ENCODE assay signal across 11 mouse cellular contexts in the genomic region with DNA sequence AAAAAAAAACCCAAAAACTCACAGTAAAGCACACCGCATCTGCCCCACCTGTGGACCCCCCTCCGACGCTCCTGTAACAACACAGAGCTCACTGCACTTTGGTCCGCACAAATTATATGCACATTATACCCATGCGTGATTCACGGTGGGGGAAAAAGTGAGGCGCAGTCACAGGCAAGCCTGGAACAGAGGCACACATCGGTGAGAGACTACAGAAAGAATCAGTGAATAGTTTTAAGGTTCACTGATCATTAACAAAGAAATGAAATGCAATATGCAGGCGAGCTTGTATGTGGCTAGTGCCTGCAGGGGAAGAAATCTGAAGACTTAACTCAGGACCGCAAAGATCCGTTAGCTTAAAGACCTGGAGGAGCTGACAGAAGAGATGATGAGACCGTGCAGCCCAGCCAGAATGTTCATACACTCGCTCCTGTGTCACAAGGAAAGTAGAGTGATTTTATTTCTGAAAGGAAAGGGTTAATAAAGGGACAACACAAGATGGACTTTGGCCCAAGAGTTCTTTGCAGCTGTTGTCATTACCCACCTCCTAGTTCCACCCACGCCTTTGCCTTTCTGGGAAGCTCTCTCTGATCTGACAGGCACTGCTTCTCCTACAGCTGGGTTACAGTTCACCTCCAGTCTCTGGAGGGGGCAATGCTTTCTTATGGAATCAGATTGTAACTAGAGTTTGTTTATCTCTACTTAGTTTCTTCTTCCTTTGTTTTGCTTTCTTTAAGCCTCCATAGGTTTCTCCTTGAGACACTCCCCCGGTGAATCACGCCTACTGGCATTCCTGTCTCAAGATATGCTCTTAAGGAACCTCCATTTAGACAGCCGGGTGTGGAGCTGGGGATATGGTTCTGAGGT. TPM values are rescaled to one million over a fixed set of nuclear protein-coding genes. Genes with fewer than 3 reads are reported as not detected.
DNase-seq lines count a peak whose midpoint lies in the region; ATAC-seq and TF ChIP-seq lines count a peak whose summit lies in the region.
"Had no signal": no experiment of that assay in that cellular context is flagged by ENCODE, and none has a peak within 500 bp of the region (broad histone marks: within the 10 kb centered on the region; RNA-seq: fewer than 3 reads in every experiment).

No protein-coding gene starts in this region.

- peak; percentile 8 for TF ChIP-seq CTCF in Patski (IDR thresholded peaks at IDR 0.05)
- TF ChIP-seq CTCF in liver, postnatal 0 days (IDR thresholded peaks at IDR 0.05; ENCODE audit: low read depth): no peak

- no peak overlapping the region for H3K9ac ChIP-seq in hindbrain, embryonic 11.5 days (ENCODE audit: low read depth, low read length)
- H3K9ac ChIP-seq in hindbrain, embryonic 16.5 days (ENCODE audit: low read depth, low read length): no peak overlapping the region
- peak overlapping the region; percentile 21 for H3K9ac ChIP-seq in intestine, embryonic 16.5 days (ENCODE audit: low read depth, low read length)
- no peak overlapping the region for H3K9ac ChIP-seq in liver, postnatal 0 days (replicated peaks)

- no peaks in the 10 kb centered on the region for H3K9me3 ChIP-seq in hindbrain, embryonic 11.5 days (ENCODE audit: control insufficient read depth, low read length)
- H3K9me3 ChIP-seq in hindbrain, embryonic 16.5 days (ENCODE audit: control insufficient read depth, low read length): no peaks in the 10 kb centered on the region
- H3K9me3 ChIP-seq in intestine, embryonic 16.5 days (ENCODE audit: control insufficient read depth, low read length): 0 out of 2 replicates have a peak, but pooled peaks cover 3% of the 10 kb centered on the region
- H3K9me3 ChIP-seq in liver, postnatal 0 days (ENCODE audit: low read length): no peaks in the 10 kb centered on the region

- peak; percentile 12 for DNase-seq in hindbrain, embryonic 11.5 days (ENCODE audit: low spot score)
- no peak for DNase-seq in Patski (ENCODE audit: low read depth, low spot score)
- peak; percentile 38 for DNase-seq in liver, postnatal 0 days
- no peak for DNase-seq in adrenal gland, adult 18-20 months (ENCODE audit: low spot score in 2 of 2)
- no peak for DNase-seq in adrenal gland, postnatal 36 days

- WGBS in hindbrain, embryonic 11.5 days: 49% methylated on average over 17 of the region's 17 CpGs
- 40% methylated on average over 17 of the region's 17 CpGs for WGBS in hindbrain, embryonic 16.5 days
- WGBS in intestine, embryonic 16.5 days: 44% methylated on average over 17 of the region's 17 CpGs
- 63% methylated on average over 17 of the region's 17 CpGs for WGBS in liver, postnatal 0 days (ENCODE audit: insufficient replicate concordance)

- POLR2A ChIA-PET in Patski (lab: Charles Lee): interaction anchor here (0.7 kb wide), 1 partner anchor 380 kb away, joined by 3 read pairs; no protein-coding TSS in a partner anchor

- H3K27ac ChIP-seq in hindbrain, embryonic 11.5 days (ENCODE audit: low read depth, low read length): no peak overlapping the region
- H3K27ac ChIP-seq in hindbrain, embryonic 16.5 days (ENCODE audit: low read depth, low read length): no peak overlapping the region
- H3K27ac ChIP-seq in intestine, embryonic 16.5 days (ENCODE audit: low read length): peak overlapping the region; percentile 87
- H3K27ac ChIP-seq in liver, postnatal 0 days (ENCODE audit: low read depth): peak overlapping the region; percentile 77

- in situ Hi-C loops in Patski (cut with MboI; ENCODE audit: low pct_unique_long_range_greater_than_20kb): loop anchor here (5.0 kb wide), 1 partner anchor 38 kb away; no protein-coding TSS in a partner anchor

- H3K4me2 ChIP-seq in hindbrain, embryonic 11.5 days (replicated peaks; ENCODE audit: low read depth, low read length): 0 out of 2 replicates have a peak overlapping the region, but pooled peaks have one; percentile 5
- no peak overlapping the region for H3K4me2 ChIP-seq in hindbrain, embryonic 16.5 days (ENCODE audit: low read length)
- peak overlapping the region; percentile 13 for H3K4me2 ChIP-seq in intestine, embryonic 16.5 days (ENCODE audit: low read depth, low read length)
- peak overlapping the region; percentile 40 for H3K4me2 ChIP-seq in liver, postnatal 0 days (ENCODE audit: low read depth, low read length)

- CTCF ChIA-PET in Patski (lab: Charles Lee): interaction anchor here (0.7 to 2.1 kb wide), 6 partner anchors 13 to 66 kb away, joined by 3 to 7 read pairs (median 3); no protein-coding TSS in a partner anchor

- no peak for TF ChIP-seq EP300 in liver, postnatal 0 days (IDR thresholded peaks at IDR 0.05; ENCODE audit: low read depth)

- no peak overlapping the region for H3K4me3 ChIP-seq in hindbrain, embryonic 11.5 days (ENCODE audit: low read depth, low read length)
- H3K4me3 ChIP-seq in hindbrain, embryonic 16.5 days (ENCODE audit: low read length): no peak overlapping the region
- H3K4me3 ChIP-seq in intestine, embryonic 16.5 days (ENCODE audit: low read length): peak overlapping the region; percentile 19; the same call in 1 of the 2 replicates
- H3K4me3 ChIP-seq in liver, postnatal 0 days (ENCODE audit: low read depth, low read length): no peak overlapping the region
- H3K4me3 ChIP-seq: megakaryocyte, embryonic 14.5 days had no signal

- no peaks in the 10 kb centered on the region for H3K36me3 ChIP-seq in hindbrain, embryonic 11.5 days (ENCODE audit: control insufficient read depth, insufficient read depth, low read length)
- H3K36me3 ChIP-seq in hindbrain, embryonic 16.5 days (ENCODE audit: control insufficient read depth, insufficient read depth, low read length): no peaks in the 10 kb centered on the region
- no peaks in the 10 kb centered on the region for H3K36me3 ChIP-seq in intestine, embryonic 16.5 days (ENCODE audit: control insufficient read depth, insufficient read depth, low read length)
- H3K36me3 ChIP-seq in liver, postnatal 0 days (replicated peaks; ENCODE audit: insufficient read depth, low read length): no peaks in the 10 kb centered on the region
- H3K36me3 ChIP-seq: G1E had no signal

- ATAC-seq in hindbrain, embryonic 11.5 days (ENCODE audit: low FRiP score): no peak
- no peak for ATAC-seq in hindbrain, embryonic 16.5 days
- ATAC-seq in Patski: peak; percentile 26
- ATAC-seq in intestine, embryonic 16.5 days: peak; percentile 85
- ATAC-seq in liver, postnatal 0 days: peak; percentile 88
- no peak for ATAC-seq in megakaryocyte progenitor cell, adult 5-6 weeks (replicated peaks; ENCODE audit: poor library complexity)

- no peaks in the 10 kb centered on the region for H3K4me1 ChIP-seq in hindbrain, embryonic 11.5 days (replicated peaks; ENCODE audit: control insufficient read depth, insufficient read depth, low read length)
- H3K4me1 ChIP-seq in hindbrain, embryonic 16.5 days (ENCODE audit: control insufficient read depth, insufficient read depth, low read depth, low read length): no peaks in the 10 kb centered on the region; the same call in 1 of the 2 replicates
- peaks cover 10% of the 10 kb centered on the region for H3K4me1 ChIP-seq in intestine, embryonic 16.5 days (ENCODE audit: control insufficient read depth, insufficient read depth, low read length)
- H3K4me1 ChIP-seq in liver, postnatal 0 days (ENCODE audit: insufficient read depth): peaks cover 12% of the 10 kb centered on the region

- no peaks in the 10 kb centered on the region for H3K27me3 ChIP-seq in hindbrain, embryonic 11.5 days (ENCODE audit: control insufficient read depth, insufficient read depth, low read length)
- H3K27me3 ChIP-seq in hindbrain, embryonic 16.5 days (replicated peaks; ENCODE audit: control insufficient read depth, insufficient read depth, low read length): no peaks in the 10 kb centered on the region
- H3K27me3 ChIP-seq in Patski: no peaks in the 10 kb centered on the region
- H3K27me3 ChIP-seq in intestine, embryonic 16.5 days (replicated peaks; ENCODE audit: control insufficient read depth, insufficient read depth, low read length): no peaks in the 10 kb centered on the region
- H3K27me3 ChIP-seq in liver, postnatal 0 days (ENCODE audit: insufficient read depth, low read length): no peaks in the 10 kb centered on the region

RNA-seq across cellular contexts. Expression of a gene that starts 7.9 kb away (rescaled TPM):
- polyA plus RNA-seq in hindbrain, embryonic 11.5 days (2014; fragmentation: Nextera tagmentation; extraction: Ambion mirVana): 15.4 and 16.0 TPM in 2 replicates
- 3.8 and 5.6 TPM in 2 replicates for polyA plus RNA-seq in hindbrain, embryonic 16.5 days (2015; fragmentation: Nextera tagmentation; extraction: Ambion mirVana)
- 125 TPM for polyA plus RNA-seq in Patski (2021)
- 4.7 and 5.4 TPM in 2 replicates for polyA plus RNA-seq in intestine, embryonic 16.5 days (2015; fragmentation: Nextera tagmentation; extraction: Ambion mirVana)
- 3.3 and 3.7 TPM in 2 replicates for polyA plus RNA-seq in liver, postnatal 0 days (2015; fragmentation: Nextera tagmentation; extraction: Ambion mirVana)
- total RNA-seq in adrenal gland, adult 18-20 months (2021): 10 to 100 TPM; 29.8 to 39.1 TPM
- 10 to 100 TPM; 42.1 to 47.6 TPM for total RNA-seq in adrenal gland, postnatal 36 days (2021)
- total RNA-seq in megakaryocyte progenitor cell, adult 5-6 weeks (2015): 28.3 and 29.5 TPM in 2 replicates
- total RNA-seq in megakaryocyte progenitor cell, adult 5-6 weeks (2017): 18.8 and 18.9 TPM in 2 replicates

RNA-seq across cellular contexts. Expression of a gene that starts 47.3 kb away (rescaled TPM):
- polyA plus RNA-seq in hindbrain, embryonic 11.5 days (2014; fragmentation: Nextera tagmentation; extraction: Ambion mirVana): 0.17 TPM in 1 of 2 replicates, not detected in the other
- polyA plus RNA-seq in hindbrain, embryonic 16.5 days (2015; fragmentation: Nextera tagmentation; extraction: Ambion mirVana): 0.19 TPM in 1 of 2 replicates, not detected in the other
- 4.4 TPM for polyA plus RNA-seq in Patski (2021)
- polyA plus RNA-seq in intestine, embryonic 16.5 days (2015; fragmentation: Nextera tagmentation; extraction: Ambion mirVana): 2.7 and 6.9 TPM in 2 replicates
- polyA plus RNA-seq in liver, postnatal 0 days (2015; fragmentation: Nextera tagmentation; extraction: Ambion mirVana): 0.11 TPM in 1 of 2 replicates, not detected in the other
- total RNA-seq in adrenal gland, adult 18-20 months (2021): under 1 TPM; 0.29 to 0.83 TPM
- 1 to 10 TPM in 1 of 2 experiments, under 1 TPM in 1; 0.66 to 1.1 TPM for total RNA-seq in adrenal gland, postnatal 36 days (2021)
- not detected in 2 replicates for total RNA-seq in megakaryocyte progenitor cell, adult 5-6 weeks (2015)
- not detected in 2 replicates for total RNA-seq in megakaryocyte progenitor cell, adult 5-6 weeks (2017)
- total RNA-seq: layer of hippocampus, postnatal 10 days had no signal
- polyA plus RNA-seq: G1E had no signal

Comparison
In these comparisons a context has a peak if more than half of its experiments do, and no peak if none do; other contexts are left out.
1. ATAC-seq: peak in Patski (single experiment), intestine, embryonic 16.5 days (single experiment) and liver, postnatal 0 days (single experiment); none in hindbrain, embryonic 11.5 days (single experiment), hindbrain, embryonic 16.5 days (single experiment) and megakaryocyte progenitor cell, adult 5-6 weeks (single experiment).
2. DNase-seq: peak in hindbrain, embryonic 11.5 days (single experiment) and liver, postnatal 0 days (single experiment); none in Patski (single experiment), adrenal gland, adult 18-20 months (0 of 2) and adrenal gland, postnatal 36 days (0 of 2).
3. H3K27ac ChIP-seq: peak in intestine, embryonic 16.5 days (single experiment) and liver, postnatal 0 days (single experiment); none in hindbrain, embryonic 11.5 days (single experiment) and hindbrain, embryonic 16.5 days (single experiment).